Mouse (Mus musculus) olfactory bulb, adult 2 months (tissue): ENCODE measurements around the gene Nup210l. TPM values are rescaled to one million over a fixed set of nuclear protein-coding genes. Genes with fewer than 3 reads are reported as not detected.
"Not testable (repeated sequence)": the region's sequence is repeated elsewhere in the genome, so short reads cannot be mapped to it uniquely, and the experiment has no call there.

ENCODE experiments used
- H3K27ac ChIP-seq: fragments of 200-500 bp; 2 replicates; pipeline ENCODE4 v1.5.1; 2012; ENCODE audit warnings: low read depth, low read length; ENCODE audit not compliant: insufficient read depth
- H3K4me1 ChIP-seq: fragments of 200-500 bp; 2 replicates; pipeline ENCODE4 v1.6.1; 2012; ENCODE audit warnings: low read length; ENCODE audit not compliant: control insufficient read depth, insufficient read depth
- H3K4me3 ChIP-seq: fragments of 200-500 bp; 2 replicates; pipeline ENCODE4 v1.5.1; 2012; ENCODE audit warnings: mild to moderate bottlenecking, low read depth, low read length, moderate library complexity; ENCODE audit not compliant: insufficient read depth
- CTCF ChIP-seq: fragments of 200-500 bp; IDR thresholded peaks from 2 replicates; pipeline ENCODE4 v1.5.1; 2012; ENCODE audit warnings: low read depth, mild to moderate bottlenecking, low read length, moderate library complexity; ENCODE audit not compliant: insufficient read depth
- POLR2A ChIP-seq: fragments of 200-500 bp; IDR thresholded peaks from 2 replicates; pipeline ENCODE4 v1.6.1; 2012; ENCODE audit warnings: mild to moderate bottlenecking, low read depth, low read length, moderate library complexity; ENCODE audit not compliant: insufficient read depth
- WGBS: fragments of 180-500 bp; shearing (Covaris S2); methylation state at CpG from one replicate; pipeline ENCODE4 v1.1.7; 2018; 5-methylcytosine and 5-hydroxymethylcytosine counted together
- polyA plus RNA-seq: library from polyadenylated mRNA; stranded (reverse); fragments of >200 nt; gene quantifications from 2 replicates; pipeline ENCODE4 v1.2.4, GENCODE M21; 2012; ENCODE audit warnings: low replicate concordance; ENCODE audit not compliant: missing spikeins, insufficient read depth, insufficient read length

Gene Nup210l
- polyA plus RNA-seq, 1 experiment: not detected

GRCm38 (mm10) chr3:90114342-90114741 lies 10.4 kb downstream of the Nup210l start:
- WGBS: 95% methylated on average over 2 of the region's 2 CpGs
- H3K27ac ChIP-seq: no peak overlapping the region
- TF ChIP-seq CTCF (no peak), POLR2A (no peak)

GRCm38 (mm10) chr3:90115526-90115925 lies 11.6 kb downstream of the Nup210l start:
- 74% methylated on average over 3 of the region's 3 CpGs for WGBS
- Histone ChIP-seq H3K4me1 (no peaks in the 10 kb centered on the region), H3K27ac (no peak overlapping the region), H3K4me3 (no peak overlapping the region)
- TF ChIP-seq POLR2A: no peak
- no peak for TF ChIP-seq CTCF

More at GRCm38 (mm10) chr3:90114342-90114741, 10.4 kb downstream of the Nup210l start:
- H3K4me3 ChIP-seq: no peak overlapping the region
- H3K4me1 ChIP-seq: no peaks in the 10 kb centered on the region

- TF ChIP-seq CTCF (no peak), POLR2A (no peak)
- no peak overlapping the region for H3K27ac ChIP-seq
- no peak overlapping the region for H3K4me3 ChIP-seq
- 86% methylated on average over 13 of the region's 13 CpGs for WGBS
- no peaks in the 10 kb centered on the region for H3K4me1 ChIP-seq
Observed at GRCm38 (mm10) chr3:90118132-90118790, 14.3 kb downstream of the Nup210l start.

- 52% methylated on average over 5 of the region's 5 CpGs for WGBS
- not testable (repeated sequence) for H3K4me1 ChIP-seq
Observed at GRCm38 (mm10) chr3:90122036-90122435, 18.1 kb downstream of the Nup210l start.

GRCm38 (mm10) chr3:90125710-90126109 lies 21.8 kb downstream of the Nup210l start:
- no peak for TF ChIP-seq POLR2A
- TF ChIP-seq CTCF: no peak

More at GRCm38 (mm10) chr3:90122036-90122435, 18.1 kb downstream of the Nup210l start:
- not testable (repeated sequence) for H3K27ac ChIP-seq, H3K4me3 ChIP-seq

GRCm38 (mm10) chr3:90127881-90128280 lies 23.9 kb downstream of the Nup210l start:
- Histone ChIP-seq H3K27ac (no peak overlapping the region), H3K4me1 (no peaks in the 10 kb centered on the region), H3K4me3 (no peak overlapping the region)
- 96% methylated on average over 6 of the region's 6 CpGs for WGBS
- TF ChIP-seq POLR2A (no peak), CTCF (no peak)

More at GRCm38 (mm10) chr3:90125710-90126109, 21.8 kb downstream of the Nup210l start:
- 83% methylated on average over 5 of the region's 5 CpGs for WGBS
- Histone ChIP-seq H3K4me1 (no peaks in the 10 kb centered on the region), H3K27ac (no peak overlapping the region), H3K4me3 (no peak overlapping the region)

- TF ChIP-seq POLR2A: no peak
- no peak for TF ChIP-seq CTCF
- Histone ChIP-seq H3K4me1 (no peaks in the 10 kb centered on the region), H3K27ac (no peak overlapping the region), H3K4me3 (no peak overlapping the region)
- 87% methylated on average over 3 of the region's 3 CpGs for WGBS
Observed at GRCm38 (mm10) chr3:90132745-90133144, 28.8 kb downstream of the Nup210l start.

GRCm38 (mm10) chr3:90133331-90133730 lies 29.4 kb downstream of the Nup210l start:
- TF ChIP-seq POLR2A: no peak
- no peak for TF ChIP-seq CTCF
- WGBS: 89% methylated on average over 1 of the region's 1 CpGs
- no peak overlapping the region for H3K4me3 ChIP-seq
- no peaks in the 10 kb centered on the region for H3K4me1 ChIP-seq
- H3K27ac ChIP-seq: no peak overlapping the region

- no peak overlapping the region for H3K4me3 ChIP-seq
- 71% methylated on average over 3 of the region's 3 CpGs for WGBS
- H3K4me1 ChIP-seq: no peaks in the 10 kb centered on the region
- H3K27ac ChIP-seq: no peak overlapping the region
- TF ChIP-seq POLR2A (no peak), CTCF (no peak)
Observed at GRCm38 (mm10) chr3:90134483-90134882, 30.6 kb downstream of the Nup210l start.
